10 mouse cellular contexts compared by ENCODE assay signal in the genomic region with DNA sequence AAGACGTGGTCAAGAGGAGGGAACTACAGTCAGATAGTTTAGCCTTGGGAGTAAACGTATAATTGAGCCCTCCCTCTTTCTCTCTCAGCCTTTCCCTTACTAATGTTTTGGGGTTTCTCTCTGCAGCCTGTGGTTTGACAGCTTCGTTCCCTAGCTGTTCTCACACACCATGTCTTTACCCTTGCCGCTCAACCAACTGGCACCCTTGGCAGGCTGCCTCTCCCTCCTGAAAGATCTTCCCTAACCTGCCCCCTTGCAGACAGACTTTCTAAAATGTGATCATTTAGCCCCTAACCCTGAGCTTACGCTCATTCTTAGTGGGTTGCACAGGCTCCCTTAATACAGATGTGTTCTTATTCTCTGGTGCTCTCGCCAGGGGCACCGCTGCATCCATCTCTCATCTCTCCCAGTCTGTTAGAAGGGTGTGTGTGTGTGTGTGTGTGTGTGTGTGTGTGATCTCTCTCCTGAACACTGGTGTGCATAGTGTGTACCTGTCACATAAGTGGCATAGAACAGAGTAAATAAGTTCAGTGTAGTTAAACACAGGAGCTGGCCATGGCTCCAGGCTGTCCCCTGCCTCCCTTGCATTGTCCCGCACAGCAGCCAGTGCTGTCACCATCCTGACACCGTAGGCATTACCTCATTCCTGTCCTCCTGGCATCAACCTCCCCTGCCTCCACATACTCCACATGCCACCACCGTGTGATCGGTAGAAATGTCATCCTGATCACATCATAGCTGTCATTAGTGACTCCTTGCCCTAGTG.
A peak's percentile ranks its signal among the peaks of the same experiment; 100 is the strongest.
DNase-seq lines count a peak whose midpoint lies in the region; ATAC-seq and TF ChIP-seq lines count a peak whose summit lies in the region.
"Had no signal": no experiment of that assay in that cellular context is flagged by ENCODE, and none has a peak within 500 bp of the region (broad histone marks: within the 10 kb centered on the region; RNA-seq: fewer than 3 reads in every experiment).

No protein-coding gene starts in this region.

- no peaks in the 10 kb centered on the region for H3K9me3 ChIP-seq in hindbrain, embryonic 12.5 days (replicated peaks)
- H3K9me3 ChIP-seq in hindbrain, embryonic 10.5 days = no peaks in the 10 kb centered on the region
- H3K9me3 ChIP-seq in forebrain, embryonic 16.5 days (ENCODE audit: control insufficient read depth, low read length) = no peaks in the 10 kb centered on the region
- H3K9me3 ChIP-seq: limb, embryonic 13.5 days had no signal

- no peak overlapping the region for H3K9ac ChIP-seq in hindbrain, embryonic 12.5 days
- H3K9ac ChIP-seq in forebrain, embryonic 16.5 days (replicated peaks; ENCODE audit: low read depth, low read length) = no peak overlapping the region
- H3K9ac ChIP-seq: limb, embryonic 13.5 days had no signal

- H3K36me3 ChIP-seq in hindbrain, embryonic 12.5 days = no peaks in the 10 kb centered on the region
- no peaks in the 10 kb centered on the region for H3K36me3 ChIP-seq in hindbrain, embryonic 10.5 days
- no peaks in the 10 kb centered on the region for H3K36me3 ChIP-seq in forebrain, embryonic 16.5 days (ENCODE audit: control insufficient read depth, insufficient read depth)
- H3K36me3 ChIP-seq: limb, embryonic 13.5 days had no signal

- peaks cover 15% of the 10 kb centered on the region for H3K4me1 ChIP-seq in hindbrain, embryonic 12.5 days
- H3K4me1 ChIP-seq in hindbrain, embryonic 10.5 days (replicated peaks) = peaks cover 20% of the 10 kb centered on the region
- peaks cover 19% of the 10 kb centered on the region for H3K4me1 ChIP-seq in forebrain, embryonic 16.5 days (replicated peaks; ENCODE audit: control insufficient read depth, insufficient read depth, low read length)

- no peak overlapping the region for H3K4me2 ChIP-seq in hindbrain, embryonic 12.5 days (replicated peaks)
- no peak overlapping the region for H3K4me2 ChIP-seq in forebrain, embryonic 16.5 days (ENCODE audit: low read length)
- H3K4me2 ChIP-seq: limb, embryonic 13.5 days had no signal

- POLR2A ChIA-PET in Patski (lab: Charles Lee) = no interaction called here

- WGBS in hindbrain, embryonic 12.5 days = 87% methylated on average over 11 of the region's 11 CpGs
- WGBS in hindbrain, embryonic 10.5 days = 89% methylated on average over 11 of the region's 11 CpGs
- 60% methylated on average over 11 of the region's 11 CpGs for WGBS in forebrain, embryonic 16.5 days

- peak overlapping the region; percentile 13; the same call in 1 of the 2 replicates for H3K27ac ChIP-seq in hindbrain, embryonic 12.5 days
- H3K27ac ChIP-seq in hindbrain, embryonic 10.5 days = no peak overlapping the region; the same call in 1 of the 2 replicates
- no peak overlapping the region for H3K27ac ChIP-seq in forebrain, embryonic 16.5 days (ENCODE audit: low read length)
- H3K27ac ChIP-seq: limb, embryonic 13.5 days had no signal

- ATAC-seq in hindbrain, embryonic 12.5 days (ENCODE audit: low FRiP score) = 0 out of 2 replicates have a peak, but pooled peaks have one; percentile 27
- ATAC-seq in Patski = peak; percentile 54
- peak; percentile 28 for ATAC-seq in forebrain, embryonic 16.5 days

- DNase-seq in hindbrain, embryonic 10.5 days (ENCODE audit: low spot score) = no peak
- DNase-seq in 416B (ENCODE audit: low read depth) (peak; percentile 26), Patski (ENCODE audit: low read depth, low spot score) (no peak)
- no peak for DNase-seq in frontal cortex, postnatal 10 days (ENCODE audit: low spot score in 2 of 2)
- DNase-seq in thymus, postnatal 36 days = no peak
- DNase-seq: lung, postnatal 36 days; thymus, postnatal 14 days had no signal

- H3K27me3 ChIP-seq in hindbrain, embryonic 12.5 days = no peaks in the 10 kb centered on the region
- H3K27me3 ChIP-seq in hindbrain, embryonic 10.5 days (ENCODE audit: insufficient read depth, poor library complexity, severe bottlenecking) = no peaks in the 10 kb centered on the region
- H3K27me3 ChIP-seq in Patski = no peaks in the 10 kb centered on the region
- H3K27me3 ChIP-seq in forebrain, embryonic 16.5 days (replicated peaks; ENCODE audit: control insufficient read depth, insufficient read depth, low read length) = no peaks in the 10 kb centered on the region
- H3K27me3 ChIP-seq: limb, embryonic 13.5 days had no signal

- in situ Hi-C loops in Patski (cut with MboI; ENCODE audit: low pct_unique_long_range_greater_than_20kb) = no loop called here

- H3K4me3 ChIP-seq in hindbrain, embryonic 12.5 days = no peak overlapping the region
- H3K4me3 ChIP-seq in hindbrain, embryonic 10.5 days = no peak overlapping the region
- no peak overlapping the region for H3K4me3 ChIP-seq in forebrain, embryonic 16.5 days (replicated peaks; ENCODE audit: low read length)
- H3K4me3 ChIP-seq: limb, embryonic 13.5 days had no signal

- CTCF ChIA-PET in Patski (lab: Charles Lee) = no interaction called here

- TF ChIP-seq CTCF in Patski (IDR thresholded peaks at IDR 0.05) = no peak
